Mouse (Mus musculus): ENCODE data around the gene A730009L09Rik.

GRCm38 (mm10) chr16:84550445-84550844, 35.5 kb downstream of the A730009L09Rik start:
- no peak for TF ChIP-seq GATA1 (IDR thresholded peaks at IDR 0.05; ENCODE audit: low read length)
- TF ChIP-seq TAL1 (IDR thresholded peaks at IDR 0.05; ENCODE audit: low read length): no peak

All from erythroblast, embryonic 14.5 days (primary cell).